Mouse (Mus musculus): ENCODE measurements around the gene Orai3.
"Not testable (repeated sequence)": the region's sequence is repeated elsewhere in the genome, so short reads cannot be mapped to it uniquely, and the experiment has no call there.

Orai3 gene

GRCm38 (mm10) chr7:127769651-127770038 is at the start of gene Orai3:
Gene Orai3, plus strand, starts transcription at chr7:127769815.
- DNase-seq (ENCODE audit: low spot score in 2 of 2), result peak; percentile 82 to 87

- DNase-seq (ENCODE audit: low spot score in 2 of 2), result no peak
These were observed 44.1 kb upstream of the Orai3 start for GRCm38 (mm10) chr7:127725490-127725889.

GRCm38 (mm10) chr7:127725924-127726323 is 43.7 kb upstream of the Orai3 start:
- no peak for DNase-seq (ENCODE audit: low spot score in 2 of 2)

GRCm38 (mm10) chr7:127727898-127728297 is 41.7 kb upstream of the Orai3 start:
- no peak for DNase-seq (ENCODE audit: low spot score in 2 of 2)

- DNase-seq (ENCODE audit: low spot score in 2 of 2), result no peak
These were observed 39.4 kb upstream of the Orai3 start for GRCm38 (mm10) chr7:127730170-127730569.

- DNase-seq (ENCODE audit: low spot score in 2 of 2), result not testable (repeated sequence)
These were observed 37.5 kb upstream of the Orai3 start, which contains the start of gene Ctf2 for GRCm38 (mm10) chr7:127732066-127732465. Gene Ctf2, minus strand, starts transcription at chr7:127732166.

- peak in 1 of 2 experiments; percentile 74 for DNase-seq (ENCODE audit: low spot score in 2 of 2)
These were observed 25.1 kb upstream of the Orai3 start, which contains the start of gene Fbxl19 for GRCm38 (mm10) chr7:127744366-127745045. Gene Fbxl19, plus strand, starts transcription at chr7:127744543.

GRCm38 (mm10) chr7:127745251-127745651 is 24.4 kb upstream of the Orai3 start:
- peak; percentile 92 to 95 for DNase-seq (ENCODE audit: low spot score in 2 of 2)

GRCm38 (mm10) chr7:127745652-127746493 is 23.7 kb upstream of the Orai3 start:
- peak; percentile 96 to 98 for DNase-seq (ENCODE audit: low spot score in 2 of 2)

- peak in 1 of 2 experiments; percentile 50 for DNase-seq (ENCODE audit: low spot score in 2 of 2)
These were observed 22.8 kb upstream of the Orai3 start for GRCm38 (mm10) chr7:127746494-127747491.

GRCm38 (mm10) chr7:127747559-127748234 is 21.9 kb upstream of the Orai3 start:
- no peak for DNase-seq (ENCODE audit: low spot score in 2 of 2)

- no peak for DNase-seq (ENCODE audit: low spot score in 2 of 2)
These were observed 21.4 kb upstream of the Orai3 start for GRCm38 (mm10) chr7:127748235-127748560.

GRCm38 (mm10) chr7:127750131-127751127 is 19.2 kb upstream of the Orai3 start:
- peak in 1 of 2 experiments; percentile 32 for DNase-seq (ENCODE audit: low spot score in 2 of 2)

GRCm38 (mm10) chr7:127751619-127752018 is 18.0 kb upstream of the Orai3 start:
- no peak for DNase-seq (ENCODE audit: low spot score in 2 of 2)

- no peak for DNase-seq (ENCODE audit: low spot score in 2 of 2)
These were observed 17.5 kb upstream of the Orai3 start for GRCm38 (mm10) chr7:127752069-127752468.

GRCm38 (mm10) chr7:127753158-127753557 is 16.5 kb upstream of the Orai3 start:
- no peak for DNase-seq (ENCODE audit: low spot score in 2 of 2)

- no peak for DNase-seq (ENCODE audit: low spot score in 2 of 2)
These were observed 15.9 kb upstream of the Orai3 start for GRCm38 (mm10) chr7:127753741-127754140.

- DNase-seq (ENCODE audit: low spot score in 2 of 2), result no peak
These were observed 9.9 kb upstream of the Orai3 start for GRCm38 (mm10) chr7:127759716-127760115.

GRCm38 (mm10) chr7:127760478-127760877 is 9.1 kb upstream of the Orai3 start:
- no peak for DNase-seq (ENCODE audit: low spot score in 2 of 2)

- peak in 1 of 2 experiments; percentile 57 for DNase-seq (ENCODE audit: low spot score in 2 of 2)
These were observed 8.6 kb upstream of the Orai3 start for GRCm38 (mm10) chr7:127761026-127761425.
